Mouse (Mus musculus) urinary bladder, postnatal 14 days (tissue): ENCODE results near the gene Arhgap23.
A peak's percentile ranks its signal among the peaks of the same experiment; 100 is the strongest.

ENCODE experiments used
- DNase-seq: peaks from one replicate; pipeline ENCODE4 v3.0.0; 2021; ENCODE audit warnings: low spot score

The Arhgap23 gene

DNA sequence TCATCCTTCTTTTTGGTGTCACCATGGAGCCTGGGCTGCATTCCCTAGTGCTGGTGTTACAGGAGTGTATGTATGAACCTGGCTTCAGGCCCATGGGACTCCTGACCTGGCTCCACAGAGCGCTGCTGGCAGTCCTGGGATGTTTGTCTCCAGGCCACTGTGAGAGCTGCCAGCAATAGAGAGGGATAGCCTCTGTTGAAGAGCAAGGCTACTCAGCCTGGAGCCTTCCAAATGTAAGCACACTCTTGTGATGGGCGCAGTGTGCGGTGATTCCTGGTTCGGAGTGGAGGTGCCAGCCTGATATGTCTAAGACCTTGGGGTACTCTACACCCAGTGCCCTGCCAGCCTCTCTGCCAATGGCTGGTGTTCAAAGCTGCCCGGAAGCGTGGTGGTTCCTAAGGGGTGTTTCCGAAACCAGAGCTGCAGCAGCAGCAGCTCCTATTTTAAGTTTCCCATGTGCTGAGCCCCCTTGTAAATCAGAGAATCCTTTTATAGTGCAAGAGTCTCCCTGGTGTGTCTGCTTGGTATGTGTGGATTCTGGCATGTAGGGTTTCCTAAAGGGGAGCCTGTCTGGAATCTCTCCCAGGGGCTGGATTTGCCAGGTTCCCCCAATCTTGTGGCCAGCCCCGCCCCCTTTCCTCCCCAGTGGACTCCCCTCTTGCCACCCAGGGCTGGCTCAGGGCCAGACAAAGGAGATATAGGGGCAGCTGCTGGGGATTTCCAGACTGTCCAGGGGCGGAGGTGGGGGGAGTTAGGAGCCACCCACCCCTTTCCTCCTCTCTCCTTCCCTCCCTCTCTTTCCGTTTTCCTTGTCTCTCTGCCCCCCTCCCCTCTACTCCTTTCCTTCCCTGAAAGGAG lies 9.0 kb upstream of the Arhgap23 start:
- peak; percentile 28 for DNase-seq

DNA sequence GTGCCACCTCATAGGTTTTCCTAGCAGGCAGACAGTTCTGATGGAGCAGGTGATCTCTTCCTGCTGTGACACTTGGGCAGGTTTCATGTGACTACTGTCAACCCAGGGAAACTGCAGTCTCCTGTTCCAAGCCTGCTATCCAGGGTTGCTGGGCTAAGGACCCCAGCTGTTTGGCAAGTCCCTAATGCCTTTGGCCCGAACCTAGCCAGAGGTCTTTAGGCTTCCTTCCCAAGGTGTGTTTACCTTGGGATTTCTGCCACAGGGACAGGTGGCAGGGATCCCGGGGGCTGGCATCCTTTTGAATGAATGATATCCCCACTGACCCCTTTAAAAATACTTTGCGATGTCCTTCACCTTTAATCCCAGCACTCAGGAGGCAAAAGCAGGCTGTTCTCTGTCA lies 7.9 kb upstream of the Arhgap23 start:
- no peak for DNase-seq

DNA sequence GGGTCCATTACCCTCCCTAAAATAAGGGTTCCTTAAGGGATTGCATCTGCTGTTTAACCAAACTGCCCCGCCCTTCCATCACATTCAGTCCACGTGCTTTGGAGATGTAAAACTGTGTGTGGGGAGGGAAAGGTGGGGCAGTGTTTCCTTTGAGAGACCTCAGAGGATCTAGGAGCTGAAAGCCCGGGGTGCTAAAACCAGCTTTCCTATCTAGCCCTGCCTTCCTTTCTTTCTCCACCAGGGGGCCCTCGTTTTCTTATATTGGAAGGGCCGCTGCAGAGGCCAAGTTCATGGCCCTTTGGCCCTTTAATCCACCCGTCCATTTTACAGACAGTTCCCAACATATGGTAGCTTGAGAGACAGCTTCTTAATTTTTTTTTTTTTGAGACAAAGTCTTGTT lies 7.2 kb upstream of the Arhgap23 start:
- peak; percentile 86 for DNase-seq

DNA sequence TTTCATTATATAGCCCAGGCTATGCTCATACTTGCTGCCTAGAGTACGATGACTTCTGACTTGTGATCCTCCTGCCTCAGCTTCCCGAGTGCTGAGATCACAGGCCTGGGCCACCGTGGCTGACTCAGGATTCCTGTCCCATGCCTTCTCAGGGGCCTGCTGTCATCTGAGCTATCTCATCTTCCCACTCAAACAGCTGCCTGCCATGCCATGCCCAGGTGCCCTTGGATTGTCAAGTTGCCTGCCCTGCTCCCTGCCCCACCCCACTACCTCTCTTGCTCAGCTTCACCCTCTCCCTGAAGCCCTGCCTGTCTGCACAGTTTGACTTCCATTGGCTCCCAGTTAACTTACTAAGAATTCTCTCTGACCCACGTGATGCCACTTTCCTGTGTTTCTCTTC lies 4.4 kb upstream of the Arhgap23 start:
- no peak for DNase-seq

DNA sequence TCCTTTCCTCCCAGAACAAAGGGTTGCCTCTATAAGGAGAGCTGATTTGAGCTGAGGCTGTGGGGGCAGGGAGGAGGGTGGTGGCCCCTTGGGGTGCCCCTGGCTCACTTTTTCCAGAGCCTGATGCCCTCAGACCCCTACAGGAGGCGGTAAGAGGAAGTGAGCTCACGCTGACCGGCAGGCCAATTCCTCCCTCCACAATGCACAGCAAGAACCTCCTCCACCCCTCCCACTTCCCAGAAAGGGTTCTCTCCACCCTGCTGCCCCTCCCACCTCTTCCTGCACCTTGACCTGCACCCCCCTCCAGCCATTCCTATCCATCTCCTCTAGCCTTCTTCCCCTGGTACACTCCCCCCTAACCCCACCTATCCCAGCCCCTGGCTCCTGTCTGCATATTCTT lies 3.2 kb upstream of the Arhgap23 start:
- DNase-seq: no peak

DNA sequence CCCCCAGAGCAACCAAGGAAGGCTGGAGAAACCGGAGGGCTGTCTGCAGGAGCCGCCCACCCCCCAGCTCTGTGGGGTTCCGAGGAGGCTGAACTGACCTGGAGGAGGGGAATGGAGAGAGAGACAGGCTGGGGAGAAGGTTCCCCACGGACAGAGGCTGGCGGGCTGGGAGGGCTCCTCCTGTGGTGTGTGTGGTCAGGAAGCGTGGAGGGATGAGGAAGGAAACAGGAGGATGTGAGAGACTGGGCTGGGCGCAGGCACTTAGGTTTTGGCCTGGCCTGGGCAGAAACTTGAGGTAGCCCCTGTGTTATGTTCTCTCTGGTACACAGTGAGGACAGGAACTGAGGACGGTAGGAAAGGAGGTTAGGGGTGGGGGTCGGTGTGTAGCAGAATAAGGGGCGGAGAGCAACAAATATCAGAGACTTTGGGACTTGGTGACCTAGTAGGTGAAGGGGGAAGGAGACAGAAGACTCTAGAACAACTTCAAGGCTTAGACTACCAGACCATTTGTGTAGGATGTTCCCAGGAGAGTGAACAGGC lies 2.5 kb upstream of the Arhgap23 start:
- no peak for DNase-seq

DNA sequence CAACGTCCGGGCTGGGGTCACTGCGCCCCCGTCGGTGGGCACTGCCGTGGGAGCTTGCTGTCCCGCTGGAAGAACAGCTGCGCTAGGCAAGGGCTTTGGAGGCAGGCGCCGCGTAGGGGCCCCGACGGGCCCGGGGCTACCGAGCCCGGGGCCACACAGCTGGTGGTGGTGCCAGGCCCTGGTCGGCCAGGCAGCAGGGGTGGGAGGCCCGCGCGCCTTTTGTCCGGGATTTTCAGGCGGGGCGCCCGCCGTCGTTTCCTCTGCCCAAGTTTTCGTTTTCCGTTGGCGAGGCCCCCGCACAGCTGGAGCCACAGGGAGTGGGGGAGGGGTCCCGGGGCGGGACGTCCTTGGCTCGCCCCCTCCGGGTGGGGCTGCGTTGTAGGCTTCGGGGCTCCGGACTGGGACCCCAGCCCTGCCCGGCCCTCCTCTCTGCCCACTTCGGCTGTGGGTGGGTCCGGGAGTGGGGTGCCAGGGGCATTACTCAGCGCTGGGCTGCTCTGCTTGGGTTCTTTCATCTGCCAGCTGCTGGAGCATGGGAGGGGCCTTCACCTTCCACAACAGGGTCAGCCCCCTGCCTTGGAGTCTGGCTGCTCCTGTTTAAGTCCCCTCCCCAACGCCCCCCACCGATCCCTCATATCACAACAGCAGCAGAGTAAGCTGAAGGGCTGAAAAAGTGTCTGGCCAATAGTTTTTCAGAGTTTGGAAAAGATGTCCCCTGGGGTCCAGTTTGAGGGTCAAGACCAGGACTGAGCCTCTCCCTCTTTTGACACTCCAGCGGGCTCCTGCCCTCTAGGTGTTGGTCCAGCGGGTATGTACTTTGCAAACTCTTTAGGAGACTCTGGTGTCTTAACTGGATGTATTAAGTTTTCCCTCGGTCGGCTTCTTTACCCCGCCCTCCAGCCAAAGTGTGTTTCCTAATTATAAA lies 641 bp downstream of the Arhgap23 start:
- DNase-seq: peak; percentile 57

DNA sequence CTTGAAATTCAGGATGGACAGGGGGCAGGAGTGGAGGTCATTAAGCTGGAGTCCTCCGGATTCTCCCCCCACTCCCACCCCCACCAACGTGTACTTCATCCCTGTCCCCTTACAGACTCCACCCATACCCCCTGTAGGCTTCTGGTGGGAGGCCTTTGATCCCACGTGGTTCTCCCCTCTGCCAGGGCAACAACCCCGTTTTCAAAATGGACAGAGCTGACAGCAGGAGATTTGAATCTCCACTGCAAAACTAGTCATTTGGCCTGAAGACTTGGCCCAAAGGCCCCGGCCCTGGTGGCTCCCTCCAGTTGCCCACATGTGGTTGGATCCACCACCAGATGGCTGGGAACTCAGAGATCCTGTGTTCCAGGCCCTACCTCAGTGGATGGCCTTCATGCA lies 1.3 kb downstream of the Arhgap23 start:
- no peak for DNase-seq

DNA sequence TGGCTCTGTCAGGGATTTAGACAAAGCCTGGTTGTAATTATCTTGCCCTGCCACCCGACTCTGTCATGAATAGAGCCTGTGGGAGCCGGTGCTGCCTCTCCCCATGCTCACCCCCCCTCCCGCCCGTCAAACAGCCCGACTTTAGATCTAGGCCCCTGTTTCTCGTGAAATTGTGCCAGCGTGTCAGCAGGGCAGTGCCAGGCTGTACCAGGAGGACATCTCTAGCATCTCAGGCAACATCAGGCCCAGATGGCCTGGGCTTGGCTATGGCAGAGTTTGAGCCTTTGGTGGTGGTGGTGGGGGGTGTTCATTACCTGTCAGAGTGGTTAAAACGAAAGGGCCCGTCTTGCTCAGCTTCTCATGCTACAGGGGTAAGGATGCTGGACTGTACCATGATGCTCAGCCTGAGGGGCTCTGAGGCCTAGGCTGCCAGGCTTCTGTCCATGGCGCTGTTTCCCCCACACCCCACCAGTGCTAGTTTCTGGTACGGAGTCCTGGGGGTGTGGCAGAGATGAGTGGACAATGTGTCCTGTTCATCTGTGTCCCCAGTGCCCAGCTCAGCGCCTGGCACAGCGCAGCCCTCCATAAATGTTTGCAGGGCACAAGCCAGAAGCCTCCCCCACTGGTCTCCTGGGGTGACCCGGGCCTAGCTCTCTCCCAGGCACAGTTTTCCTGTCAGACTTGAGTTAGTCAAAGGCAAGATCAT lies 3.7 kb downstream of the Arhgap23 start:
- DNase-seq: no peak

DNA sequence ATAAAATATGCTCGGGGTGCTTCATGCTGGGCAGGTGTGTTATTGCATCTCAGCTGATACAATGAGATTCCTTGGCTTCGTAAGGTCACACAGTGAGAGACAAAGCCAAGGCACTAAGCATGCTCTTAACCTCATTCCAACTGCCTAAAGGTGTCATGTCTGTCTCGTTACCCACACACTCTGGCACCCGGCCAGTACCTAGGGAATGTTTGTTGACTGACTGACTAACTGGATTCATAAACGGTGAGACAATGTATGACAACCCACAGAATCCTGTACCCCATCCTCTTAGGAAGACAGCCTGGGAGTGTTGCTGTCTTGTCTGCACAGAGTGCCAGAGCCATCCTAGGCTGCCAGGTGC lies 4.2 kb downstream of the Arhgap23 start:
- DNase-seq: no peak

DNA sequence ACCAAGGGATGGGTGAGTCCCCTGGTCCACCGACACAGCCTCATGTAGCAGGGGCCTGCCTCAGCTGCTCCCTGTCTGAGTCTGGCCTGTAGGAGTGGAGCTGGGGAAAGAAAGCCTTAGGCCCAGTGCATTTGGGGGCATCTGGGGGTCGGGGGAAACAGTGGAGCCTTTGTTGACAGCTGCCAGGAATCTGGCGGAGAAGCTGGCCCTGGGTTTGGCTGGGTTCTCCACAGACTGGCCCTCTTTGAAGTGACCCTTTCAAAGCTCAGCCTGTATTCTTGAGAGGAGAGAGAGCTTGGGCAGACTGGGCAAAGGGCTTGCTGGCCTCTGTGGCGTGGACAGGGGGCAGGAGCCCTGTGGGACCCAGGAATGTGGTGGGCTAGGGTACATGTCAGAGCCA lies 7.2 kb downstream of the Arhgap23 start:
- no peak for DNase-seq

DNA sequence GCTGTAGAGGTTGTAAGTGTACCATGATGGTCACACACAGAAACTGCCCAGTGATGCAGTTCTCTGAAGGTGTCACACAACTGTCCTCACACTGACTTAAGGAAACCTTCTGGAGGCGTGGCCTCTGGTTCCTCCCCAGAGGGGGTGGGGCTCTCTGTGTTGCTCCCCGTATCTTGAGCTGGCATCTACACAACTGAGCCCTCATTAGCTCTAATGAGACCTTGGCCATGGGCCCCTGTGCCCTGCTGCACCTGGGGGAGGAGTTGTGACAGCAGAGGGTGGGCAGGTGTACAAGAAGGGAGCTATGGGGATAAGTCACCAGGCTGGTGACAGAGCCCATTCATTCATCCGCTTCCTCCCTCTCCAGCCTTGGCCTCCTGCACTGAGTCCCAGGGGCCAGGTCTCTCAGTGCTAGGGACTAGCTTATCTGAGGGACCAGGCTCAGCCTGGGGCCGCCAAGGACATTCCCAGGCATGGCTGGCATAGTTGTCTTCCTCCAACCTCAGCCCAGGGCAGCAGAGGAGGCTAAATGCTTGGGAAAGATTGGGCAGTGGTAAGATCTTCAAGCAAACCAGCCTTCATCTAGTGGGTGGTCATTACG lies 8.9 kb downstream of the Arhgap23 start:
- no peak for DNase-seq

DNA sequence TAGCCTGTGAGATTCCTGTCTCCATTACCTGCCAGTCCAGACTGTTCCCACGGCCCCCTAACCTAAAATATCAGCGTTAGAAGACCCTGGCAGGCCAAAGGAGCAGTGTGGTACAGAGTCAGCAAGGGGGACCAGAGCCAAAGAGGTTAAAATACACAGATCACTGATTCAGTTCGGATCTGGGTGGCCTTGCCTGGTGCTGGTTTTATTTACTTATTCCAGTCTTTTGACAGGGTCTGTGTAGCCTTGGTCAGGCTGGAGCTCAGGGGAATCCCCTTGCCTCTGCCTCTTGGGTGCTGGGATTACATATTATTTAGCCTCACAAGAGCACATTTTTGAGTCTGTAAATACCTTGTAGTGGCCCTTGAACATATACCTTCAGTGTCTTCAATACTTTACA lies 9.5 kb downstream of the Arhgap23 start:
- DNase-seq: no peak

DNA sequence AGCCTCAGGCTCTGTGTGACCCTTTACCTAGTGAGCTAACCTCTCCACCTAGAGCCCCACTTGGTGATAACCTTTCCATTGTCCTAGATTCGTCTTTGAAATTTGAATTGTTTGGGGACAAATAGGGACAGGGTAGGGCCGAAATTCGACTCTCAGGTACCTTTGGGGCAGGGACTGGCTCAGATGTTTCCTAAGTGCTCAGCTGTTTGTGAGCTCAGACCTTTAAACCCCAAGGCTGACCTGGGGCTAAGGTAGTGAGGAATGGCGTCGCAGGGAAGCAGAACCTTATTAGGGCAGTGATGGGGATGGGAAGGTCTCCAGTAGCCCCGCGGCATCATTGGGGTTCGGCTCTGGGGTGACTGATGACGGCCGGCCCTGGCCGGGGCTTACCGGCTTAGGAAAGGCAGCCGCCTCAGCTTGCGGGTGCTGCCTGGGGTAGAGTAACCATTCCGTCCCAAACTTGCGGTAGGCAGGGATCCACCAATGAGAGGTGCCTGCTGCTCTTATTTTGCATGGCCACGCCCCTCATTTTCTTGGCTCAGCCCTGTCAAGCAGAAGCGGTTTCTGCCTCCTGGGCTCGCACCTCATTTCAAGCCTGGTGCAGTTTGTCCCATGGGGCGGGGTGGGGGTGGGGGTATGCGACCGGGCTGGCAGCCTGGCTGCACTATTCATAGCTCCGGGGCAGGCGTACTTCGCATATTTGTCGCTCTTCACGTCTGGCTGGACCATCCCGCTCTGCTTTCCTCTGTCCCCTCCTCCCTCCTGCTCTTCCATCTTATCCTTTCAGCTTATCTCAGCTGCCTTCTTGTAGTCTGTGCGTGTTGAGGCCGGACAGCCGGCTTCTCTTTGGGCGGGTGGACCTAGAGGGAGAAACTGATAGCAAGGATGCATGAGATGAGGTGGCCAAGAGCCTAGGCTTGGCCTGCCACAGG lies 12.7 kb downstream of the Arhgap23 start:
- DNase-seq: peak; percentile 83

DNA sequence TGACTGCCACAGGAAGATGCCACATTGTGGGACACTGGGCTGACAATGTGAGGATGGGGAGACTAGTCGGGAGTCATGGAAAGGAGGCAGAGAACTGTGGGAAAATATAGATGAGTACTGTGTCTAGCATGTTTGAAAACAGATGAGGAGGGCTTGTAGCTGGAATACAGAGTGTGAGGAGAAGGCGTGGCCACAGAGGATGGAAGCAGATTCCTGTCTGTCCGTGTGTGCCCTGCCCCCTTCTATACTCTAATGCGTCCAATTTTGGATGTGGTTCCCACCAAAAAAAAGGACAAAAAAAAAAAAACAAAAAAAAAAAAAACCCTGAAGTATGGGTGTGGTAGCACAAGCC lies 13.4 kb downstream of the Arhgap23 start:
- DNase-seq: no peak

DNA sequence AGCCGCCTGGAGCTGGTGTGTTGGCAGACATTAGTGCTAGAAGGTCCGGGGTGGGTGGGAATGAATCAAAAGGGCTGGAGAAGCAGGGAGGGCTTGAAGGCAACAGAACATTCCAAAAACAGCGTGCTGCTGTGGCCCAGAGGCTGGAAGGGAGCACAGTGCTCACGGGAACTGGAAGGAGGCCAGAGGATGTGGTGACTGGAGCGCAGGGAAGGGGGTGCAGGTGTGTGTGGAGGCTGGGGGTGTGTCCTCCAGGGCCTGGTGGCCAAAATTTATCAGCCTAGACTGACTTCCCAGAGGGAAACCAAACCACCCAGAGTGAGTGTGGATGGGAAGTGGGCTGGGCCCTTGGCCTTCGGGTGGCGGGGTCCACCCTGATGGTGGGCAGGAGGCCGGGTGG lies 14.3 kb downstream of the Arhgap23 start:
- no peak for DNase-seq

DNA sequence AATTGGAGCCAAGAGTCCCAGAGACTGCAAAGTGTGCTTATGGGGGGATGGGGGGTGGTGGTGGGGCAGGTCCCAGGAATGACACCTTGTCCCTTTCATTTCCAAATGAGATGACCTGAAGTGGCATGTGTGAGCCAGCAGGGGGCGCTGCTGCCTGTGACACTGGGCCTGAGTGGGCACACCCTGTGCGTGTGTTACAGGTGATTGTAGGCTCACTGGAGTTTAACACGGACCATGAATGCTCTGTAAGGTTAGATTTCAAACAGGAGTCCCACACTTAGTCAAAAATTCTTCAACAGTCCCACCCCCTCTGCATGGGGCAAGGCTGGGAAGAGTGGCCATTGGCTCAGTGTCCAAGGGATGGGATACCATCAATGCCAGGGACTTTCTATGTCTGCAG lies 16.7 kb downstream of the Arhgap23 start:
- peak; percentile 68 for DNase-seq

DNA sequence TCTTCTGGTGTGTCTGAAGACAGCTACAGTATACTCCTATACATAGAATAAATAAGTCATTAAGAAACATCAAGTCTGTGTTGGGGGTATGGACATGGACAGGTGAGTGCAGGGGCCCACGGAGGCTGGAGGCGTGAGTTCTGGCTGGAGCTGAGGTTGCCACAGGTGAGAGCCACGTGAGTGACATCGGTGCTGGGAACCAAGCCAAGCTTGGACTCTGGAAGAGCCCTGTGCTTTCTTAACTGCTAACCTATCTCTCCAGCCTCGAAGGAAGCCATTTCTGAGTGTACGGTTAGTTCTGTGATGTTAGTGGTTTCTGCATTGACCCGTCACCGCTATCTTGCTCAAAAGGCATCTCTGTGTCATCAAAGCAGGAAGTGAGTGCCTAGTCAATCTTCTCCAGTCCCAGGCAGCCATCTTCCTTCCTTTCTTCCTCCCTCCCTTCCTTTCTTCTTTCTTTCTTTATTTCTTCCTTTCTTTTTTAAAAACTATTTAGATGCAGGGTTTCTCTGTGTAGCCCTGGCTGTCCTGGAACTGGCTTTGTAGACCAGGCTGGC lies 17.7 kb downstream of the Arhgap23 start:
- peak; percentile 44 for DNase-seq

DNA sequence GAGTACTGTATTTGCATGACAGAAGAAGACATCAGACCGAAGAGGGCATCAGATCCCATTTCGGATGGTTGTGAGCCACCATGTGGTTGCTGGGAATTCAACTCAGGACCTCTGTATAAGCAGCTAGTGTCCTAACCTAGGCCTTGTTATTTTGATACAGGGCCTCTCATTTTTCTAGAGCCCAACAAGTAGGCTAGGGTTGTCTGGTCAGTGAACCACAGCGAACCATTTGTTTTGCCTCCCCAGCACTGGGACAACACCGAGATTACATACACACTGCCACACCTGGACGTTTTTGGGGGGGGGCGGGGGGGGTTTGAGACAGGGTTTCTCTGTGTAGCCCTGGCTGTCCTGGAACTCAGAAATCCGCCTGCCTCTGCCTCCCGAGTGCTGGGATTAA lies 18.8 kb downstream of the Arhgap23 start:
- no peak for DNase-seq

DNA sequence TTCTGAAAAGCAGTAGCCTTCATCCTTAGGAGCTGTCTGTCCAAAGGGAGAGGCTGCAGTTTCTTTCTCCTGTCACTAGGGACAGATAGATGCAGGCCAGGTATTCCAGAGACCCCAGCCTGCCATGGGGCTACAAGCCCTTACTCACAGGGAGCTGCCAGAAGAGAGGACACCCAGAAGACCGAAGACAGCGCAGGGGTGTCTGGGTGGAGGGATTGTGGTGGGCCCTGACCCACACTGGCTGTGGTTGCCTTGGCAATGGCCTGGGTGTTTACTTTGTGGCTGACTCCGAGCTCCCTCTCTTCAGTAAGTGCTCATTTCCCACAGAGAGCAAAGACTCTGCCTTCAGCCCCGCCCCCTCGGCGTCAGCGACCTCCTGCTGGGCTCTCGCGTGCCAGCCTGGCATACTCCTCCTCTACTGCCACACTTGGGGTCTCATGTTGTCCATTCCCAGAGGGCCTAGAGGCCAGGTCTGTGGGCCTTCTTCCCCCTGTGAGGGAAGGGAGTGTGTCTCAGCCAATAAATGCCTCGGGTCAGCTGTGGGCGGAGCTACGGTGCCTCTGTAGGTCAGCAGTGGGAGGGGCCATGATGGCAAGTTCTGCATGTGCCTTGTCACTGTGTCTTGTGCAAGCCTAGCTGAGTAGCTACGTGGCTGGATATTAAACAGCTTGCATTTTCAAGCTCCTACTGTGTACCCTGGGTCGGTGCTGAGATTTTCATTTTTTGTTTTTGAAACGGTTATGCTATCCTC lies 19.5 kb downstream of the Arhgap23 start:
- peak; percentile 93 for DNase-seq
